Mouse (Mus musculus) heart, adult 9 months (tissue): ENCODE measurements around the gene Coq10a.

ENCODE experiments used
- DNase-seq, 2 experiments: peaks; one replicate each; pipeline ENCODE4 v3.0.0; 2022; ENCODE audit warnings: low spot score in 2 of 2

Coq10a gene

GRCm38 (mm10) chr10:128385902-128386301 lies 17.1 kb upstream of the Coq10a start:
- no peak for DNase-seq

GRCm38 (mm10) chr10:128382482-128382881 lies 13.7 kb upstream of the Coq10a start:
- DNase-seq = no peak

GRCm38 (mm10) chr10:128380565-128380964 lies 11.8 kb upstream of the Coq10a start:
- DNase-seq = no peak

GRCm38 (mm10) chr10:128379260-128379659 lies 10.5 kb upstream of the Coq10a start:
- DNase-seq = no peak

GRCm38 (mm10) chr10:128378462-128378861 lies 9.7 kb upstream of the Coq10a start:
- DNase-seq = no peak

GRCm38 (mm10) chr10:128377940-128378448 lies 9.2 kb upstream of the Coq10a start:
- no peak for DNase-seq

GRCm38 (mm10) chr10:128377222-128377939 lies 8.6 kb upstream of the Coq10a start:
- DNase-seq = no peak

- DNase-seq = peak; percentile 87
Observed at GRCm38 (mm10) chr10:128376455-128377211, 7.8 kb upstream of the Coq10a start, which contains the start of gene Ankrd52. TSS of gene Ankrd52 (plus strand) at chr10:128377115.

- no peak for DNase-seq
Observed at GRCm38 (mm10) chr10:128376099-128376454, 7.3 kb upstream of the Coq10a start.

GRCm38 (mm10) chr10:128374393-128374792 lies 5.6 kb upstream of the Coq10a start:
- no peak for DNase-seq

- peak; percentile 68 to 75 for DNase-seq
Observed at GRCm38 (mm10) chr10:128372989-128373748, 4.4 kb upstream of the Coq10a start.

GRCm38 (mm10) chr10:128372142-128372541 lies 3.3 kb upstream of the Coq10a start:
- DNase-seq = no peak

GRCm38 (mm10) chr10:128370601-128371000 lies 1.8 kb upstream of the Coq10a start:
- no peak for DNase-seq

GRCm38 (mm10) chr10:128370021-128370420 lies 1.2 kb upstream of the Coq10a start:
- DNase-seq = no peak

GRCm38 (mm10) chr10:128369599-128369998 lies 802 bp upstream of the Coq10a start:
- DNase-seq = no peak

GRCm38 (mm10) chr10:128369218-128369543 lies 384 bp upstream of the Coq10a start:
- no peak for DNase-seq

GRCm38 (mm10) chr10:128367899-128368401 lies 847 bp downstream of the Coq10a start:
- DNase-seq = peak in 1 of 2 experiments; percentile 87

GRCm38 (mm10) chr10:128362568-128362967 lies 6.2 kb downstream of the Coq10a start:
- DNase-seq = peak in 1 of 2 experiments; percentile 58

GRCm38 (mm10) chr10:128361836-128362235 lies 7.0 kb downstream of the Coq10a start:
- no peak for DNase-seq

GRCm38 (mm10) chr10:128359226-128359625 lies 9.6 kb downstream of the Coq10a start:
- no peak for DNase-seq

GRCm38 (mm10) chr10:128358796-128359195 lies 10.0 kb downstream of the Coq10a start:
- DNase-seq = peak in 1 of 2 experiments; percentile 44

GRCm38 (mm10) chr10:128347541-128347940 lies 21.3 kb downstream of the Coq10a start:
- DNase-seq = no peak
